Mouse (Mus musculus): Measurements from ENCODE around the gene Olfr522. TPM values are rescaled to one million over a fixed set of nuclear protein-coding genes. Genes with fewer than 3 reads are reported as not detected.
"Not testable (repeated sequence)": the region's sequence is repeated elsewhere in the genome, so short reads cannot be mapped to it uniquely, and the experiment has no call there.

The Olfr522 gene
- total RNA-seq, 2 experiments from 2014 or later = not detected

DNA sequence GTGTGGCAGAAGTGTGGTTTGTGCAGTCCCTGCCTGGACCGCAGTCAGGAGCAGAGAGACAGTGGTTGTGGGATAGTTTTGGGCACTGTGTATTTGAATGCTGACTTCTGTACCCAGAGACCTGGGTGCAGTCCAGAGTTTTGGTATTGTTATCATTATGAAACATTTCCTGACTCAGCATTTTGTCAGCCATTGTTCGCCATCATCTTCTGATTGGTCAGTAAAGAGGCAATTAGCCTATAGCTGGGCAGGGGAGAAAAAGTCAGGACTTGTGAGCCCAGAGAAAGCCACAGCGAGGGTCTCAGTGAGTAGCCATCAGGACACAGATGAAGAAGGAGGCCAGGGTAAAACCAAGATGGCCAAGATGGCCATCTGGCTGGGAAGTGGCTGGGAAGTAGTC lies 4.2 kb downstream of the Olfr522 start:
- DNase-seq = no peak

- DNase-seq = no peak
Observed at GRCm38 (mm10) chr7:140154218-140154927, 10.2 kb downstream of the Olfr522 start, which contains the start of gene Sprn. TSS of gene Sprn (minus strand) at chr7:140154877.

DNA sequence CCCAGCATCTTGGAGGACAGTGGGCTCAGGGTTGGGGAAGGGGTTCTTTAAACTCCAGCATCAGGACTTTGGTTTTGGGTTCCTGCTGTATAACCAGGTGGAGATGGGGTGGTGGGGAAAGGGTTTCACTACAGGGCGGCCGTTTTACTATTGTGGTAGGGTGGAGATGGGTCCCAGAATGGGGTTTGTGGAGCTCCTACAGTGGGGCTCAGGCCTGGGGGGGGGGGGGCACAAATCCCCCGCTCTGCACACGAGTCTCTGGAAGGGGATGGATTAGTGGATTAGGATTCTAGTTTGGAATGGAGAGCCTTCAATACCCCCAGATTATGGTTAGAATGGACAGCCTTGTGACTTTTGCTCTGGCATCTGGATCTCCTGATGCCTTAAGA lies 10.7 kb downstream of the Olfr522 start:
- no peak for DNase-seq

GRCm38 (mm10) chr7:140153383-140153782 lies 11.2 kb downstream of the Olfr522 start:
- peak; percentile 49 for DNase-seq

GRCm38 (mm10) chr7:140144550-140144949 lies 20.0 kb downstream of the Olfr522 start:
- DNase-seq = no peak

DNA sequence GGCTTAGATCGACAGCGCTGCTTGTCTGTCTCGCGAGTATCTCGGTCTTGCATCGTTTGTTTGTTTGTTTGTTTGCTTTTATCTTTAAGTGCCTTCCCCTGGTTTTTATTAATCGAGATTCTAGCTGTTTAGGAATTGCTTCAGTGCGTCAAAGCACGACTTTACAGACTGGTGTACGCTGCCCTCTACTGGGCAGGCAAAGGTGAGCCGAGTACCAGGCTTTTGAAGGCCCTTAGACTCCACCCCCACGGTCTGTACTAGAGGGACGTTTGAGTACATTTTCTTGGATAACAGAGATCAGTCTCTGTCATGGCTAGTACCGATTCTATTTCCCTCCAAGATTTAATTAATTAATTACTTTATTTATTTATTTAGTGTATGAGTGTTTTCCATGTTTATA lies 23.2 kb downstream of the Olfr522 start:
- DNase-seq = peak; percentile 61

- no peak for DNase-seq
Observed at GRCm38 (mm10) chr7:140138021-140138310, 26.6 kb downstream of the Olfr522 start.

- DNase-seq = peak; percentile 99
Observed at GRCm38 (mm10) chr7:140137135-140138020, 27.2 kb downstream of the Olfr522 start, which contains the start of gene Mtg1. TSS of gene Mtg1 (plus strand) at chr7:140137564.

- DNase-seq = no peak
Observed at GRCm38 (mm10) chr7:140135106-140135770, 29.3 kb downstream of the Olfr522 start.

- DNase-seq = not testable (repeated sequence)
Observed at GRCm38 (mm10) chr7:140134033-140134432, 30.5 kb downstream of the Olfr522 start.

DNA sequence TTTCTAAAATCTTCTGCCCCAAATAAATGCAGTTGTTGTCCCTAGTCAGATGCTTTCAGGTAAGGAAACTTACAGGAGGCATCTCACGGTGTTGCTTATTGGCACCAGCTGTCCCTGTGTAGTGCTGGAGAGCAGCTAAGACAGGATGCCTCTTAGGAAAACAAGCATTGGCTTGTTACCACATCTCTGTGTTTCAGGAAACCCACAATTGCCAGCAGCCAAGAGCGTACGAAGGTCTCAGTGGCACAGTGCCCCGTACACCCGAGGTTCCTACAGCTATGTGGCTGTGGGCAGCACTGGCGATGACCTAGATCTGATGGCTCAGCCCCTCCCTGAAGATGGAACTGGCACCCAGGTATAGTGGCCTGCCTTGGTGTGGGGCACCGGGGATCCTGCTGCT lies 32.4 kb downstream of the Olfr522 start:
- DNase-seq = not testable (repeated sequence)

DNA sequence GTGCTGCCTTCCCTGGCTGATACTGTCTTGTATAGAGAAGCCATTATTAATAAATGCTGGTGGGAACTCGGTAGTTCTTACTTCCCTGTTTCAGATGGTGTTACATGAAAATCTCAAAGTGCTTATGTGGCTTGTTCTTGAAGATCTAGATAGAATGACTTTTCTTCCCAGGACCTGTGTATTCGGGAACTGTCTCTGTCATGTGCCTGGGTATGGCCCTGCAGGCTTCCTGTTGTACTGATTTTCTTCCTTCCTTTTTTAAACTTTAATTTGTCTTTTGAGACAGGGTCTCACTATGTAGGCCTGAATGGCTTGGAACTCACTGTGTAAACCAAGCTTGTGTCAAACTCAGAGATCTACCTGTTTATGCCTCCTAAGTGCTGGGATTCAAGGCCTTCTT lies 36.7 kb downstream of the Olfr522 start:
- no peak for DNase-seq

DNA sequence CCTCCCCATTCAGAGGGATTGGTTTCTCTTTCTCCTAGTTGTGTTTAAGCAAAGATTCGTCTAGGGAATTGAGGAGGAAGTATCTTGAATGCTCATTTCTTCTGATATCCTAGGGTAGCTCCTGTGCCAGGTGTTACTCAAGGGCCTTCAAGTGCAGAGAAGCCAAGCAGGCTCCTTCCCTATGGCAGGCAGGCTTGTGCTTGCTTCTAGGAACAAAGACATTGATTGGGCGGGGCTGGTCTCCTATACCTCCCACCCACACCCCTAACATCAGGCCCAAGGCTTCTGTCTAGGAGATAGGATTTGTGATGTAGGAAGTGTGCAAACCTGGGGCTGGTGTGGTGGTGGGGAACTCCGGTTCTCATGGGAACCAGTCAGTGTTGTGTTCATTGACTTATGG lies 37.6 kb downstream of the Olfr522 start:
- no peak for DNase-seq

GRCm38 (mm10) chr7:140126022-140126350 lies 38.6 kb downstream of the Olfr522 start:
- no peak for DNase-seq

- peak; percentile 93 for DNase-seq
Observed at GRCm38 (mm10) chr7:140125278-140126021, 39.1 kb downstream of the Olfr522 start.

GRCm38 (mm10) chr7:140124382-140124781 lies 40.2 kb downstream of the Olfr522 start:
- no peak for DNase-seq

- no peak for DNase-seq
Observed at GRCm38 (mm10) chr7:140122765-140123164, 41.8 kb downstream of the Olfr522 start.

DNA sequence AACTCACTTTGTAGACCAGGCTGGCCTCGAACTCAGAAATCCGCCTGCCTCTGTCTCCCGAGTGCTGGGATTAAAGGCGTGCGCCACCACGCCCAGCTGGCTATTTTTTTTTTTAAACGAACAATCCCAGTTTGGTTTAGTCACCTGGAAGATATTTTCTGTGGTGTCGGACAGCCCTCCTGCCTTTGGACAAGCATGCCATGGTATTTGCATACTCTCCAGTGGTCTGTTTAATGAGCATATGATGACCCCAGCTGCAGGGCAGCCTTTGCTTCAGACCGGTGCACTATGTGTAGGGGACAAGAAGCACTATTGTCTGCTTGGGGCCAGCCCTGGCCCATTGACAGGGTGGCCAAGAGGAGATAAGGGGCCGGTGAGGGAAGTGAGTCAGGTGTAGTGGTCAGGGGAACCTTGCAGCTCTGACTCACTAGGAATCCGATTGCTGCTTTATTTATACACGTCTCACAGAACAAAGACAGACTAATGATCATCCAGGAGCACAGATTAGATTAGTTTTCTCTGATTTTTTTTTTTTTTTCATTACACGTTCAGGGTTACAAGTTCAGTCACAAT lies 43.1 kb downstream of the Olfr522 start:
- DNase-seq = no peak

GRCm38 (mm10) chr7:140120484-140120883 lies 44.1 kb downstream of the Olfr522 start:
- no peak for DNase-seq

GRCm38 (mm10) chr7:140116329-140117054 lies 48.1 kb downstream of the Olfr522 start, which contains the start of gene Echs1:
TSS of gene Echs1 (minus strand) at chr7:140116476.
- DNase-seq = peak; percentile 85

All from gastrocnemius, postnatal 10 days (tissue).